Mouse (Mus musculus): Measurements from ENCODE around the gene Sergef. TPM values are rescaled to one million over a fixed set of nuclear protein-coding genes. Genes with fewer than 3 reads are reported as not detected.

Sergef gene
- polyA plus RNA-seq, 2 experiments, result 3.3 to 5.5 TPM

GRCm38 (mm10) chr7:46425012-46425411 lies 214.6 kb downstream of the Sergef start:
- Histone ChIP-seq H3K9me3 (ENCODE audit: control insufficient read depth, low read length) (no peaks in the 10 kb centered on the region), H3K27me3 (ENCODE audit: control insufficient read depth, insufficient read depth, low read length) (no peaks in the 10 kb centered on the region), H3K4me2 (ENCODE audit: low read depth) (no peak overlapping the region), H3K27ac (no peak overlapping the region), H3K4me3 (ENCODE audit: insufficient read depth in 1 of 2, low read depth in 2 of 2, low read length in 2 of 2) (no peak overlapping the region), H3K4me1 (replicated peaks; ENCODE audit: control insufficient read depth in 2 of 2, insufficient read depth in 2 of 2, low read length in 1 of 2) (no peaks in the 10 kb centered on the region), H3K9ac (replicated peaks) (no peak overlapping the region), H3K36me3 (replicated peaks; ENCODE audit: control insufficient read depth, insufficient read depth, low read depth) (no peaks in the 10 kb centered on the region)
- ATAC-seq (ENCODE audit: insufficient read depth), result no peak
- TF ChIP-seq CTCF (IDR thresholded peaks at IDR 0.05; ENCODE audit: low read depth) (no peak), EP300 (IDR thresholded peaks at IDR 0.05; ENCODE audit: low read depth) (no peak)
- WGBS (ENCODE audit: insufficient replicate concordance), result 58% methylated on average over 4 of the region's 4 CpGs
- no peak for DNase-seq (ENCODE audit: low read depth in 3 of 3, low spot score in 3 of 3)

- Histone ChIP-seq H3K4me2 (ENCODE audit: low read depth) (no peak overlapping the region), H3K9ac (replicated peaks) (no peak overlapping the region), H3K9me3 (ENCODE audit: control insufficient read depth, low read length) (no peaks in the 10 kb centered on the region), H3K27me3 (ENCODE audit: control insufficient read depth, insufficient read depth, low read length) (no peaks in the 10 kb centered on the region), H3K27ac (no peak overlapping the region), H3K4me1 (replicated peaks; ENCODE audit: control insufficient read depth in 2 of 2, insufficient read depth in 2 of 2, low read length in 1 of 2) (no peaks in the 10 kb centered on the region), H3K36me3 (replicated peaks; ENCODE audit: control insufficient read depth, insufficient read depth, low read depth) (no peaks in the 10 kb centered on the region), H3K4me3 (ENCODE audit: insufficient read depth in 1 of 2, low read depth in 2 of 2, low read length in 2 of 2) (no peak overlapping the region)
- DNase-seq (ENCODE audit: low read depth in 3 of 3, low spot score in 3 of 3) (no peak), ATAC-seq (ENCODE audit: insufficient read depth) (no peak)
- TF ChIP-seq CTCF (IDR thresholded peaks at IDR 0.05; ENCODE audit: low read depth) (no peak), EP300 (IDR thresholded peaks at IDR 0.05; ENCODE audit: low read depth) (no peak)
- 53% methylated on average over 3 of the region's 3 CpGs for WGBS (ENCODE audit: insufficient replicate concordance)
Measured at GRCm38 (mm10) chr7:46423951-46424350, 215.7 kb downstream of the Sergef start.

GRCm38 (mm10) chr7:46422764-46423412 lies 216.7 kb downstream of the Sergef start:
- 41% methylated on average over 14 of the region's 18 CpGs for WGBS (ENCODE audit: insufficient replicate concordance)
- Histone ChIP-seq H3K9me3 (ENCODE audit: control insufficient read depth, low read length) (no peaks in the 10 kb centered on the region), H3K9ac (replicated peaks) (no peak overlapping the region), H3K4me2 (ENCODE audit: low read depth) (no peak overlapping the region), H3K4me3 (ENCODE audit: insufficient read depth in 1 of 2, low read depth in 2 of 2, low read length in 2 of 2) (no peak overlapping the region), H3K4me1 (replicated peaks; ENCODE audit: control insufficient read depth in 2 of 2, insufficient read depth in 2 of 2, low read length in 1 of 2) (no peaks in the 10 kb centered on the region), H3K27ac (no peak overlapping the region), H3K36me3 (replicated peaks; ENCODE audit: control insufficient read depth, insufficient read depth, low read depth) (no peaks in the 10 kb centered on the region), H3K27me3 (ENCODE audit: control insufficient read depth, insufficient read depth, low read length) (no peaks in the 10 kb centered on the region)
- ATAC-seq (ENCODE audit: insufficient read depth), result no peak
- no peak for DNase-seq (ENCODE audit: low read depth in 3 of 3, low spot score in 3 of 3)
- TF ChIP-seq EP300 (IDR thresholded peaks at IDR 0.05; ENCODE audit: low read depth) (no peak), CTCF (IDR thresholded peaks at IDR 0.05; ENCODE audit: low read depth) (peak; percentile 76)

GRCm38 (mm10) chr7:46422052-46422763 lies 217.4 kb downstream of the Sergef start:
- Histone ChIP-seq H3K27ac (no peak overlapping the region), H3K4me2 (ENCODE audit: low read depth) (no peak overlapping the region), H3K4me1 (replicated peaks; ENCODE audit: control insufficient read depth in 2 of 2, insufficient read depth in 2 of 2, low read length in 1 of 2) (no peaks in the 10 kb centered on the region), H3K4me3 (ENCODE audit: insufficient read depth in 1 of 2, low read depth in 2 of 2, low read length in 2 of 2) (no peak overlapping the region), H3K9me3 (ENCODE audit: control insufficient read depth, low read length) (no peaks in the 10 kb centered on the region), H3K27me3 (ENCODE audit: control insufficient read depth, insufficient read depth, low read length) (no peaks in the 10 kb centered on the region), H3K36me3 (replicated peaks; ENCODE audit: control insufficient read depth, insufficient read depth, low read depth) (no peaks in the 10 kb centered on the region), H3K9ac (replicated peaks) (no peak overlapping the region)
- WGBS (ENCODE audit: insufficient replicate concordance), result 62% methylated on average over 8 of the region's 8 CpGs
- ATAC-seq (ENCODE audit: insufficient read depth), result no peak
- TF ChIP-seq EP300 (IDR thresholded peaks at IDR 0.05; ENCODE audit: low read depth), result no peak
- TF ChIP-seq CTCF (IDR thresholded peaks at IDR 0.05; ENCODE audit: low read depth), result no peak
- no peak for DNase-seq (ENCODE audit: low read depth in 3 of 3, low spot score in 3 of 3)

- H3K27ac ChIP-seq, result no peak overlapping the region
- DNase-seq (ENCODE audit: low read depth in 3 of 3, low spot score in 3 of 3) (no peak), ATAC-seq (ENCODE audit: insufficient read depth) (no peak)
- H3K36me3 ChIP-seq (replicated peaks; ENCODE audit: control insufficient read depth, insufficient read depth, low read depth), result no peaks in the 10 kb centered on the region
- no peaks in the 10 kb centered on the region for H3K9me3 ChIP-seq (ENCODE audit: control insufficient read depth, low read length)
- H3K9ac ChIP-seq (replicated peaks), result no peak overlapping the region
- H3K4me2 ChIP-seq (ENCODE audit: low read depth), result no peak overlapping the region
- no peaks in the 10 kb centered on the region for H3K27me3 ChIP-seq (ENCODE audit: control insufficient read depth, insufficient read depth, low read length)
- H3K4me1 ChIP-seq (replicated peaks; ENCODE audit: control insufficient read depth in 2 of 2, insufficient read depth in 2 of 2, low read length in 1 of 2), result no peaks in the 10 kb centered on the region
- WGBS (ENCODE audit: insufficient replicate concordance), result 37% methylated on average over 5 of the region's 5 CpGs
- no peak overlapping the region for H3K4me3 ChIP-seq (ENCODE audit: insufficient read depth in 1 of 2, low read depth in 2 of 2, low read length in 2 of 2)
- TF ChIP-seq CTCF (IDR thresholded peaks at IDR 0.05; ENCODE audit: low read depth) (no peak), EP300 (IDR thresholded peaks at IDR 0.05; ENCODE audit: low read depth) (no peak)
Measured at GRCm38 (mm10) chr7:46421535-46421934, 218.1 kb downstream of the Sergef start.

Measured in liver, embryonic 14.5 days (tissue).